ENCODE assay signal across 9 mouse cellular contexts in genomic region chr15:94463251-94463650, GRCm38 (mm10). TPM values are rescaled to one million over a fixed set of nuclear protein-coding genes. Genes with fewer than 3 reads are reported as not detected.
A peak's percentile ranks its signal among the peaks of the same experiment; 100 is the strongest.
DNase-seq lines count a peak whose midpoint lies in the region; ATAC-seq and TF ChIP-seq lines count a peak whose summit lies in the region.
"Had no signal": no experiment of that assay in that cellular context is flagged by ENCODE, and none has a peak within 500 bp of the region (broad histone marks: within the 10 kb centered on the region; RNA-seq: fewer than 3 reads in every experiment).

No protein-coding gene starts in this region.

- no peak overlapping the region for H3K27ac ChIP-seq in left cerebral cortex, adult 2 months
- no peak overlapping the region for H3K27ac ChIP-seq in ES-E14 (ENCODE audit: insufficient read depth, low read depth, low read length, poor library complexity, severe bottlenecking)
- no peak overlapping the region for H3K27ac ChIP-seq in kidney, embryonic 16.5 days (ENCODE audit: low read length)

- in situ Hi-C loops in ES-E14 (cut with MboI; ENCODE audit: low sequenced_read_pairs in 2 of 2, unreplicated experiment in 2 of 2): no loop called here

- H3K9me3 ChIP-seq in ES-E14 (ENCODE audit: control insufficient read depth, insufficient read depth, low read depth, low read length): no peaks in the 10 kb centered on the region
- no peaks in the 10 kb centered on the region for H3K9me3 ChIP-seq in kidney, embryonic 16.5 days (ENCODE audit: low read length)

- no peak overlapping the region for H3K4me3 ChIP-seq in left cerebral cortex, adult 2 months
- no peak overlapping the region for H3K4me3 ChIP-seq in ES-E14 (ENCODE audit: insufficient read depth in 1 of 2, low read depth in 1 of 2, low read length in 2 of 2, poor library complexity in 1 of 2, severe bottlenecking in 1 of 2)
- H3K4me3 ChIP-seq in kidney, embryonic 16.5 days (ENCODE audit: low read length): no peak overlapping the region

- 66% methylated on average over 3 of the region's 3 CpGs for WGBS in kidney, embryonic 16.5 days

- H3K36me3 ChIP-seq in ES-E14 (ENCODE audit: control insufficient read depth, insufficient read depth, low read length, poor library complexity, severe bottlenecking): no peaks in the 10 kb centered on the region
- no peaks in the 10 kb centered on the region for H3K36me3 ChIP-seq in kidney, embryonic 16.5 days (ENCODE audit: insufficient read depth, low read length)

- ATAC-seq in kidney, embryonic 16.5 days (ENCODE audit: low FRiP score, low TSS enrichment): 0 out of 2 replicates have a peak, but pooled peaks have one; percentile 57

- no peaks in the 10 kb centered on the region for H3K4me1 ChIP-seq in ES-E14 (ENCODE audit: control insufficient read depth in 2 of 2, insufficient read depth in 2 of 2, low read length in 2 of 2, poor library complexity in 1 of 2)
- no peaks in the 10 kb centered on the region; the same call in none of the 2 replicates for H3K4me1 ChIP-seq in kidney, embryonic 16.5 days (ENCODE audit: insufficient read depth, low read length)

- H3K27me3 ChIP-seq in kidney, embryonic 16.5 days (ENCODE audit: insufficient read depth, low read length): no peaks in the 10 kb centered on the region

- TF ChIP-seq CTCF in left cerebral cortex, adult 2 months (IDR thresholded peaks at IDR 0.05): peak; percentile 36

- intact Hi-C loops in left cerebral cortex, adult 2 months (cut with DNase I): loop anchor here (5.0 kb wide), 1 partner anchor 91 kb away; no protein-coding TSS in a partner anchor
- intact Hi-C loops in left cerebral cortex, postnatal 25 days (cut with DNase I): no loop called here

- no peak overlapping the region for H3K9ac ChIP-seq in ES-E14 (ENCODE audit: insufficient read depth, low read depth, low read length, poor library complexity, severe bottlenecking)
- H3K9ac ChIP-seq in kidney, embryonic 16.5 days (replicated peaks; ENCODE audit: low read length): no peak overlapping the region

- H3K4me2 ChIP-seq in kidney, embryonic 16.5 days (replicated peaks; ENCODE audit: low read depth, low read length): no peak overlapping the region
- H3K4me2 ChIP-seq: midbrain, embryonic 11.5 days had no signal

- DNase-seq in left cerebral cortex, adult 2 months (ENCODE audit: extremely low spot score in 1 of 2, low spot score in 2 of 2): no peak
- DNase-seq in left cerebral cortex, postnatal 25 days (ENCODE audit: low spot score in 2 of 2): no peak
- DNase-seq in ES-E14 (ENCODE audit: low read depth, low spot score): peak; percentile 36
- peak; percentile 28 for DNase-seq in adrenal gland, postnatal 25 days
- DNase-seq in spleen, postnatal 10 days (ENCODE audit: low spot score in 2 of 2): no peak
- no peak for DNase-seq in neural tube, embryonic 10.5 days (ENCODE audit: extremely low spot score, low spot score)
- DNase-seq in ovary, adult 18-20 months (ENCODE audit: low spot score): no peak

TF ChIP-seq in ES-E14, 5 proteins besides CTCF, POLR2A, EP300 and RAD21:
- no peak for TF ChIP-seq HCFC1 (IDR thresholded peaks at IDR 0.05; ENCODE audit: borderline replicate concordance, insufficient read depth, low read length)
- no peak for TF ChIP-seq MAFK (IDR thresholded peaks at IDR 0.05; ENCODE audit: insufficient read depth, low read depth, low read length)
- TF ChIP-seq CHD2 (IDR thresholded peaks at IDR 0.05; ENCODE audit: low read depth, low read length): no peak
- TF ChIP-seq ZNF384 (IDR thresholded peaks at IDR 0.05; ENCODE audit: low read depth, low read length): no peak
- TF ChIP-seq ZC3H11A (IDR thresholded peaks at IDR 0.05; ENCODE audit: borderline replicate concordance, low read depth, low read length): no peak

RNA-seq across cellular contexts. Expression of gene Adamts20, which starts 2.0 kb away (rescaled TPM):
- 1 to 10 TPM; 7.4 to 8.4 TPM for total RNA-seq in left cerebral cortex, adult 2 months (2021)
- total RNA-seq in left cerebral cortex, postnatal 25 days (2021): 1 to 10 TPM; 7.8 to 9.9 TPM
- total RNA-seq in ES-E14 (2012; rRNA removed): 0.63 and 0.80 TPM in 2 replicates
- 1.8 and 2.3 TPM in 2 replicates for total RNA-seq in adrenal gland, postnatal 25 days (2021)
- 2.0 and 2.4 TPM in 2 replicates for polyA plus RNA-seq in kidney, embryonic 16.5 days (2015; fragmentation: Nextera tagmentation; extraction: Ambion mirVana)

Comparison
In these comparisons a context has a peak if more than half of its experiments do, and no peak if none do; other contexts are left out.
1. DNase-seq: peak in ES-E14 (single experiment) and adrenal gland, postnatal 25 days (single experiment); none in left cerebral cortex, adult 2 months (0 of 2), left cerebral cortex, postnatal 25 days (0 of 2), spleen, postnatal 10 days (0 of 2), neural tube, embryonic 10.5 days (single experiment) and ovary, adult 18-20 months (single experiment).